Mouse (Mus musculus) heart, embryonic 10.5 days (tissue): Measurements from ENCODE around the gene Parp14. TPM values are rescaled to one million over a fixed set of nuclear protein-coding genes. Genes with fewer than 3 reads are reported as not detected.
A peak's percentile ranks its signal among the peaks of the same experiment; 100 is the strongest.

Source experiments
- DNase-seq: peaks from one replicate; pipeline ENCODE4 v3.0.0-alpha.2; 2017; ENCODE audit warnings: low spot score
- H3K27ac ChIP-seq: fragments of 300-500 bp; sonication (generic); 2 replicates; pipeline ENCODE4 v1.5.1; 2016; ENCODE audit warnings: mild to moderate bottlenecking
- H3K27me3 ChIP-seq: fragments of 300-500 bp; sonication (generic); 2 replicates; pipeline ENCODE4 v1.6.1; 2016; ENCODE audit warnings: mild to moderate bottlenecking; ENCODE audit not compliant: poor library complexity, insufficient read depth, severe bottlenecking
- H3K36me3 ChIP-seq: fragments of 300-500 bp; sonication (generic); 2 replicates; pipeline ENCODE4 v1.6.1; 2016; ENCODE audit warnings: mild to moderate bottlenecking, moderate library complexity
- H3K4me1 ChIP-seq: fragments of 300-500 bp; sonication (generic); 2 replicates; pipeline ENCODE4 v1.6.1; 2016; ENCODE audit warnings: mild to moderate bottlenecking
- H3K4me3 ChIP-seq: fragments of 300-500 bp; sonication (generic); 2 replicates; pipeline ENCODE4 v1.5.1; 2016; ENCODE audit warnings: mild to moderate bottlenecking, moderate library complexity
- H3K9me3 ChIP-seq: fragments of 300-500 bp; sonication (generic); 2 replicates; pipeline ENCODE4 v1.6.1; 2016; ENCODE audit warnings: mild to moderate bottlenecking, moderate library complexity
- WGBS: fragments of 180-500 bp; shearing (Covaris S2); methylation state at CpG from one replicate; pipeline ENCODE4 v1.1.7; 2016; 5-methylcytosine and 5-hydroxymethylcytosine counted together
- polyA plus RNA-seq: library from polyadenylated mRNA; unstranded; fragments of >200 nt; fragmentation: Nextera tagmentation; extraction: Ambion mirVana; gene quantifications from 2 replicates; pipeline ENCODE4 v1.2.1, GENCODE M21; 2016

Parp14 gene
- polyA plus RNA-seq, 1 experiment from 2014 or later: 0.15 TPM

GRCm38 (mm10) chr16:35862057-35862456 lies 9.3 kb downstream of the Parp14 start:
- no peaks in the 10 kb centered on the region for H3K36me3 ChIP-seq
- no peaks in the 10 kb centered on the region; the same call in 1 of the 2 replicates for H3K27me3 ChIP-seq
- no peaks in the 10 kb centered on the region for H3K9me3 ChIP-seq
- H3K4me3 ChIP-seq: no peak overlapping the region
- 61% methylated on average over 1 of the region's 1 CpGs for WGBS
- no peaks in the 10 kb centered on the region; the same call in 1 of the 2 replicates for H3K4me1 ChIP-seq
- no peak for DNase-seq
- no peak overlapping the region for H3K27ac ChIP-seq

- no peak for DNase-seq
- peaks cover 7% of the 10 kb centered on the region for H3K4me1 ChIP-seq
- 65% methylated on average over 16 of the region's 16 CpGs for WGBS
Observed at GRCm38 (mm10) chr16:35860236-35860635, 11.1 kb downstream of the Parp14 start.

GRCm38 (mm10) chr16:35856766-35857165 lies 14.6 kb downstream of the Parp14 start:
- H3K9me3 ChIP-seq: no peaks in the 10 kb centered on the region
- WGBS: 50% methylated on average over 18 of the region's 18 CpGs
- H3K27ac ChIP-seq: no peak overlapping the region
- H3K27me3 ChIP-seq: no peaks in the 10 kb centered on the region
- peaks cover 7% of the 10 kb centered on the region for H3K4me1 ChIP-seq
- H3K4me3 ChIP-seq: 0 out of 2 replicates have a peak overlapping the region, but pooled peaks have one; percentile 10
- no peaks in the 10 kb centered on the region for H3K36me3 ChIP-seq
- DNase-seq: peak; percentile 86

More at GRCm38 (mm10) chr16:35860236-35860635, 11.1 kb downstream of the Parp14 start:
- H3K27ac ChIP-seq: no peak overlapping the region
- H3K9me3 ChIP-seq: no peaks in the 10 kb centered on the region
- H3K27me3 ChIP-seq: no peaks in the 10 kb centered on the region; the same call in 1 of the 2 replicates
- H3K36me3 ChIP-seq: no peaks in the 10 kb centered on the region
- H3K4me3 ChIP-seq: no peak overlapping the region

GRCm38 (mm10) chr16:35855846-35856245 lies 15.5 kb downstream of the Parp14 start:
- Histone ChIP-seq H3K4me1 (peaks cover 7% of the 10 kb centered on the region), H3K36me3 (no peaks in the 10 kb centered on the region), H3K27me3 (no peaks in the 10 kb centered on the region), H3K27ac (no peak overlapping the region), H3K4me3 (no peak overlapping the region), H3K9me3 (no peaks in the 10 kb centered on the region)
- 64% methylated on average over 4 of the region's 4 CpGs for WGBS
- DNase-seq: no peak

GRCm38 (mm10) chr16:35847138-35847537 lies 24.2 kb downstream of the Parp14 start:
- Histone ChIP-seq H3K27ac (no peak overlapping the region), H3K36me3 (no peaks in the 10 kb centered on the region), H3K9me3 (no peaks in the 10 kb centered on the region), H3K4me3 (no peak overlapping the region), H3K4me1 (no peaks in the 10 kb centered on the region), H3K27me3 (no peaks in the 10 kb centered on the region)
- DNase-seq: no peak

- Histone ChIP-seq H3K4me1 (no peaks in the 10 kb centered on the region), H3K4me3 (no peak overlapping the region), H3K27ac (no peak overlapping the region), H3K36me3 (no peaks in the 10 kb centered on the region), H3K9me3 (no peaks in the 10 kb centered on the region), H3K27me3 (no peaks in the 10 kb centered on the region)
- WGBS: 16% methylated on average over 1 of the region's 1 CpGs
- no peak for DNase-seq
Observed at GRCm38 (mm10) chr16:35839680-35840079, 31.7 kb downstream of the Parp14 start.

GRCm38 (mm10) chr16:35834653-35835052 lies 36.7 kb downstream of the Parp14 start:
- H3K9me3 ChIP-seq: no peaks in the 10 kb centered on the region
- H3K27ac ChIP-seq: no peak overlapping the region
- WGBS: 86% methylated on average over 8 of the region's 8 CpGs
- H3K27me3 ChIP-seq: no peaks in the 10 kb centered on the region
- H3K36me3 ChIP-seq: no peaks in the 10 kb centered on the region
- H3K4me3 ChIP-seq: no peak overlapping the region
- DNase-seq: no peak
- H3K4me1 ChIP-seq: no peaks in the 10 kb centered on the region

- Histone ChIP-seq H3K9me3 (no peaks in the 10 kb centered on the region), H3K36me3 (peaks cover 2% of the 10 kb centered on the region; the same call in 1 of the 2 replicates), H3K4me3 (no peak overlapping the region), H3K4me1 (no peaks in the 10 kb centered on the region), H3K27me3 (no peaks in the 10 kb centered on the region), H3K27ac (no peak overlapping the region)
- WGBS: 78% methylated on average over 3 of the region's 3 CpGs
- DNase-seq: no peak
Observed at GRCm38 (mm10) chr16:35832926-35833325, 38.4 kb downstream of the Parp14 start.

GRCm38 (mm10) chr16:35829999-35830398 lies 41.3 kb downstream of the Parp14 start:
- Histone ChIP-seq H3K27ac (no peak overlapping the region), H3K4me1 (no peaks in the 10 kb centered on the region), H3K36me3 (peaks cover 28% of the 10 kb centered on the region), H3K9me3 (no peaks in the 10 kb centered on the region), H3K4me3 (no peak overlapping the region), H3K27me3 (no peaks in the 10 kb centered on the region)
- 22% methylated on average over 7 of the region's 7 CpGs for WGBS
- no peak for DNase-seq

GRCm38 (mm10) chr16:35817255-35818089 lies 53.9 kb downstream of the Parp14 start:
- WGBS: 44% methylated on average over 13 of the region's 13 CpGs
- H3K27me3 ChIP-seq: no peaks in the 10 kb centered on the region
- DNase-seq: peak; percentile 87

GRCm38 (mm10) chr16:35813119-35813518 lies 58.2 kb downstream of the Parp14 start:
- no peaks in the 10 kb centered on the region for H3K9me3 ChIP-seq
- 62% methylated on average over 3 of the region's 3 CpGs for WGBS

More at GRCm38 (mm10) chr16:35817255-35818089, 53.9 kb downstream of the Parp14 start:
- Histone ChIP-seq H3K4me1 (no peaks in the 10 kb centered on the region), H3K27ac (no peak overlapping the region), H3K4me3 (no peak overlapping the region), H3K9me3 (no peaks in the 10 kb centered on the region), H3K36me3 (peaks cover 38% of the 10 kb centered on the region; the same call in 1 of the 2 replicates)

GRCm38 (mm10) chr16:35808838-35809237 lies 62.5 kb downstream of the Parp14 start:
- Histone ChIP-seq H3K4me1 (no peaks in the 10 kb centered on the region; the same call in 1 of the 2 replicates), H3K9me3 (no peaks in the 10 kb centered on the region), H3K27ac (no peak overlapping the region), H3K36me3 (peaks cover 14% of the 10 kb centered on the region), H3K4me3 (no peak overlapping the region), H3K27me3 (no peaks in the 10 kb centered on the region)
- peak; percentile 65 for DNase-seq
- WGBS: 94% methylated on average over 2 of the region's 2 CpGs

More at GRCm38 (mm10) chr16:35813119-35813518, 58.2 kb downstream of the Parp14 start:
- Histone ChIP-seq H3K36me3 (peaks cover 21% of the 10 kb centered on the region), H3K4me3 (no peak overlapping the region), H3K27me3 (no peaks in the 10 kb centered on the region), H3K4me1 (no peaks in the 10 kb centered on the region), H3K27ac (no peak overlapping the region)
- DNase-seq: no peak

- WGBS: 86% methylated on average over 4 of the region's 4 CpGs
- Histone ChIP-seq H3K4me1 (peaks cover 6% of the 10 kb centered on the region; the same call in 1 of the 2 replicates), H3K36me3 (peaks cover 12% of the 10 kb centered on the region), H3K27me3 (no peaks in the 10 kb centered on the region), H3K27ac (no peak overlapping the region), H3K9me3 (no peaks in the 10 kb centered on the region), H3K4me3 (no peak overlapping the region)
- DNase-seq: peak; percentile 66
Observed at GRCm38 (mm10) chr16:35807663-35807992, 63.7 kb downstream of the Parp14 start.
